Mouse (Mus musculus) hindbrain, embryonic 14.5 days (tissue): ENCODE data around the gene Arhgap17. TPM values are rescaled to one million over a fixed set of nuclear protein-coding genes. Genes with fewer than 3 reads are reported as not detected.

Experiments used
- ATAC-seq: fragments of 200-750 bp; cut with Nextera tagmentation; 2 replicates; pipeline ENCODE4 v1.8.0; 2017; ENCODE audit warnings: moderate number of reproducible peaks, mild to moderate bottlenecking, moderate TSS enrichment, moderate library complexity; ENCODE audit not compliant: low FRiP score
- DNase-seq: peaks from one replicate; pipeline ENCODE4 v3.0.0-alpha.2; 2015; ENCODE audit warnings: low spot score
- H3K27ac ChIP-seq: fragments of 300-500 bp; sonication (generic); 2 replicates; pipeline ENCODE4 v1.5.1; 2014; ENCODE audit warnings: mild to moderate bottlenecking, moderate library complexity
- H3K27me3 ChIP-seq: fragments of 300-500 bp; sonication (generic); 2 replicates; pipeline ENCODE4 v1.6.1; 2014; ENCODE audit warnings: mild to moderate bottlenecking, low read length, mixed read lengths; ENCODE audit not compliant: control insufficient read depth, insufficient read depth
- H3K36me3 ChIP-seq: fragments of 300-500 bp; sonication (generic); replicated peaks from 2 replicates; pipeline ENCODE4 v1.6.1; 2014; ENCODE audit not compliant: control insufficient read depth, insufficient read depth
- H3K4me1 ChIP-seq: fragments of 300-500 bp; sonication (generic); replicated peaks from 2 replicates; pipeline ENCODE4 v1.6.1; 2014; ENCODE audit warnings: antibody characterized with exemption, low read length, mixed read lengths; ENCODE audit not compliant: control insufficient read depth, insufficient read depth
- H3K4me2 ChIP-seq: fragments of 300-500 bp; sonication (generic); replicated peaks from 2 replicates; pipeline ENCODE4 v1.6.1; 2014; ENCODE audit warnings: mild to moderate bottlenecking, moderate library complexity
- H3K4me3 ChIP-seq: fragments of 300-500 bp; sonication (generic); replicated peaks from 2 replicates; pipeline ENCODE4 v1.5.1; 2014; ENCODE audit warnings: mild to moderate bottlenecking, low read length
- H3K9ac ChIP-seq: fragments of 300-500 bp; sonication (generic); 2 replicates; pipeline ENCODE4 v1.6.1; 2014
- H3K9me3 ChIP-seq: fragments of 300-500 bp; sonication (generic); 2 replicates; pipeline ENCODE4 v1.6.1; 2016; ENCODE audit warnings: low read length; ENCODE audit not compliant: control insufficient read depth
- WGBS: fragments of 180-500 bp; shearing (Covaris S2); extraction: QIAGEN DNeasy Blood & Tissue Kit; methylation state at CpG from one replicate; pipeline ENCODE4 v1.1.7; 2014; 5-methylcytosine and 5-hydroxymethylcytosine counted together
- polyA plus RNA-seq: library from polyadenylated mRNA; unstranded; fragments of >200 nt; fragmentation: Nextera tagmentation; extraction: Ambion mirVana; gene quantifications from 2 replicates; pipeline ENCODE4 v1.2.1, GENCODE M21; 2014

Gene Arhgap17
- polyA plus RNA-seq, 1 experiment from 2014 or later: 11.4 TPM

DNA sequence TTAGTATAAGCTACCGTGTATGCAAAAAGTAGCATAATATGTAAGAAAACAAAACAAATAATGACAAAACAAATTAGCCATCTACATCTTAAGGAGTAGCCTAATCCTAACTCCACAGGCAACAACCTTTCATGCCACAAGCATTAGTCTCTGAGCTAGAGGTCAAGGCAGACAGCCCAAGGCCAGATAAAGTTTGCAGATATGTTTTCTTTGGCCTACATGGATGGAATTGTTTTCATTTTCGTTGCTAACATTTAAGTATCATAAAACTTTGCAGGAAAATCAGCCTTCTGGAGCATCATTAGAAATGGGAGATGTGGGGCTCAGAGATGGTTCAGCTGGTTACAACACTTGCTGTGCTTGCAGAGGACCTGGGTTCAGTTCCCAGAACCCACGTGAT is 6.9 kb downstream of the Arhgap17 start:
- no peak for DNase-seq
- Histone ChIP-seq H3K4me1 (peaks cover 3% of the 10 kb centered on the region; the same call in 1 of the 2 replicates), H3K9ac (no peak overlapping the region), H3K4me2 (no peak overlapping the region), H3K27ac (no peak overlapping the region), H3K4me3 (no peak overlapping the region), H3K9me3 (no peaks in the 10 kb centered on the region), H3K36me3 (no peaks in the 10 kb centered on the region), H3K27me3 (no peaks in the 10 kb centered on the region)
- WGBS: 87% methylated on average over 3 of the region's 3 CpGs
- no peak for ATAC-seq

DNA sequence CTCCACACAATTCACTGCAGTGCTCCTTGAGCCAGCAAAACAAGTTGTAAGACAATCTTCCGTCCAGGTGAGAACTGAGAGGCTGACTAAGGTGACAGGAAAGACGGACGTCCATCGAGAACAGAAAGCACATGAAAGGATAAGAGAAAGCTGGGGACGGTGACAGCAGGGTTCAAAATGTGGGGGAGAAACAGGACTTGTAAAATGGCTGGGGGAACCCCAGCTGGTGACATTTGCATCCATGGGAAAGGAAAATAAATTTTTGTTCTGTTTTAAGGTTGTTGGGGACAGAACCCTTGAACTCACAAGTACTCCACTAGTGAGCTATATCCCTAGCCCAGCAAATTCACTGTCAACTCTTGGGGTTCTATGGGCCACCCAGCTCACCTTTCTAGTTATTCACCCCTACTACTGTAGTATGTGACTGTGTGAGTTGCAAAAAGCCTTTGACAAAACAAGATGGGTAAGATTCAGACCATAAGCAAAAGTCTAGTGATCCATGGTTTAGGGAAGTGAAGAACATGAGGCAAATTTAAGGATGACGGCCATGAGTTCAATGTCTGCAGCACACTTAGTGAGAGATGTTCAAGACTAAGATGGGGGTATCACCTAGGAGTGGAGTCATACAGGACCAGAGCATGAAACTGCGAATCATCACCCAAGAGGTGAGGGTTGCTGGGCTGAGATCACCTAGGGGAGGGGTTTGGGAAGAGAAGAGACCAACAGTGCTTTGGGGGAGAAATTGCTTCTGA is 8.3 kb downstream of the Arhgap17 start:
- 94% methylated on average over 7 of the region's 7 CpGs for WGBS

DNA sequence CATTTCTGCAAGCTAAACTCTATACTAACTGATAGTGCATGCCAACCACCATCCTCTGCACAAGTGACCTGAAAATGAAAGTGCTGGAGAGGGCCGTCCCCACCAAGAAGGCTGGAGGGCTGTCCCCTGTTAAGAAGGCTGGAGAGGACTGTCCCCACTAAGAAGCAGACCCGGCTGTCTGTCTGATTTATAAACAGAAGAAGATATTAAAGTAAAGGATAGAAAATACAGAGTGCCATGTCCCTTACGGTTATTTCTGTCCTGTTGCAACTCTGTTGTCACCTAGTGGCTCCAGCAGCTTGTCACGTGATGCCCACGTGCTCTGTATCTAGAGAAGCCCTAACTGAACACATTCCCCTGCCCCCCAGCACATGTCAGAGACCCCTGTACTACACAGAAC is 9.5 kb downstream of the Arhgap17 start:
- H3K36me3 ChIP-seq: no peaks in the 10 kb centered on the region
- H3K9ac ChIP-seq: no peak overlapping the region
- ATAC-seq: no peak
- no peak for DNase-seq
- no peaks in the 10 kb centered on the region for H3K27me3 ChIP-seq
- no peaks in the 10 kb centered on the region for H3K9me3 ChIP-seq
- no peak overlapping the region for H3K4me2 ChIP-seq
- 95% methylated on average over 5 of the region's 5 CpGs for WGBS
- H3K27ac ChIP-seq: no peak overlapping the region
- H3K4me1 ChIP-seq: no peaks in the 10 kb centered on the region
- no peak overlapping the region for H3K4me3 ChIP-seq

More for the DNA sequence above, 8.3 kb downstream of the Arhgap17 start:
- Histone ChIP-seq H3K4me3 (no peak overlapping the region), H3K27ac (no peak overlapping the region), H3K9ac (no peak overlapping the region), H3K9me3 (no peaks in the 10 kb centered on the region), H3K4me1 (no peaks in the 10 kb centered on the region), H3K4me2 (no peak overlapping the region), H3K36me3 (no peaks in the 10 kb centered on the region), H3K27me3 (no peaks in the 10 kb centered on the region)
- DNase-seq: no peak
- no peak for ATAC-seq

DNA sequence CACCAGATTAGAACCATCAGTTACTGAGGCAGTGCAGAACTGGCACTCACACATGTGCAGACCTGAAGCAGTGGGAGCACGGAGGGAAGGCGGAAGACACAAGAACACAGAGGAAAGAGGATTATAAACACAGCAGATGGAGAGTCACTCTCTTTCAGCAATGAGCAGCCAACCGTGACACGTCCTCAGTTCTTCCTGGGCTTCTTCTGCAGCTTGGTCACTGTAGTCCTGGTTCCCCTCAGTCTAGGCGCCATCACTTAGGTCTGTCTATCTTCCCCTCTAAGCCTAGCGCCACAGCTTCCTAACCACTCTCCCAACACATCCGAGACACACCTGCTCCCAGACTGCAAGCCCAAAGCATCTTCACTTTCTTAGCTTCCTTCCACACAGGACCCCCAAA is 10.6 kb downstream of the Arhgap17 start:
- no peak for ATAC-seq
- no peak overlapping the region for H3K27ac ChIP-seq
- H3K4me3 ChIP-seq: no peak overlapping the region
- no peak overlapping the region for H3K9ac ChIP-seq
- H3K36me3 ChIP-seq: no peaks in the 10 kb centered on the region
- no peak overlapping the region for H3K4me2 ChIP-seq
- no peaks in the 10 kb centered on the region for H3K4me1 ChIP-seq
- no peak for DNase-seq
- no peaks in the 10 kb centered on the region for H3K9me3 ChIP-seq
- 75% methylated on average over 7 of the region's 7 CpGs for WGBS
- no peaks in the 10 kb centered on the region for H3K27me3 ChIP-seq

DNA sequence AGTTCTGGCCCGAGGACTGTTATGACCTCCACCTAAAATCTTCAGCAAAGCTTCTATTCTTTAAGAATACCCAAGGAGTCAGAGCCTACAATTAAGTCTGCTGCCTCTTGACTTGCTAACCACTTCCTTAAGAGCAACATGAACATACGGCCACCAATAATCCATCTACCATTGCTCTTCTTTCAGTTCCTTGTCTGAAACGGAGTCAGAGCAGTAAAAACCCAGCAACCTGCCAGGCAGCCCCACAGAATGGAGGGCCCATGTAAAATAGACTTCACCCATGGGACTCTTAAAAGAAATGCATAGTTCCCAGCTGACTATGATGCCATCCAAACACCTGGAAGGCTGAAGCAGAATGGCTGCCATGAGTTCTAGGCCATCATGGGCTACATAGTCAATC is 13.6 kb downstream of the Arhgap17 start:
- WGBS: 93% methylated on average over 3 of the region's 3 CpGs
- DNase-seq (no peak), ATAC-seq (no peak)
- no peaks in the 10 kb centered on the region for H3K9me3 ChIP-seq
- H3K4me3 ChIP-seq: no peak overlapping the region
- no peaks in the 10 kb centered on the region for H3K27me3 ChIP-seq
- no peak overlapping the region for H3K27ac ChIP-seq
- H3K4me1 ChIP-seq: no peaks in the 10 kb centered on the region
- H3K9ac ChIP-seq: no peak overlapping the region
- no peak overlapping the region for H3K4me2 ChIP-seq
- H3K36me3 ChIP-seq: no peaks in the 10 kb centered on the region

DNA sequence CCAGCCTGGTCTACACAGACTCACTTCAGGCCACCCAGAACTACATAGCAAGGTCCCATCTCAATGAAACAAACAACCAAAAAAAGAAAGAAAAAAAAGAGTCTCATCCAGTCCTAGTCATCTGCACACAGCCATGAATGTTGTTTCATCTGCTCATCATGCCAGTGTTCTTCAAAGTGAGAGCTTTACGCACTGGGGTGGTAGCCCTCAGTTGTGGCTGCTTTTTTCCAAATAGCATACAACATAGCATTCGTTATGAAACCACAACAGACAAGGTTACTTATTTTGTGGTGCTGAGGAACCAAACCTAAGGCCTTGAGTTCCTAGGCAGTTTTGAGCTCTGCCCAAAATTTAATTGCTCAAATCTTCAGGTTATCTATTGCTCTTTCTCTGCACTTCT is 14.9 kb downstream of the Arhgap17 start:
- no peak overlapping the region for H3K9ac ChIP-seq
- no peaks in the 10 kb centered on the region for H3K27me3 ChIP-seq
- no peaks in the 10 kb centered on the region for H3K36me3 ChIP-seq
- no peak overlapping the region for H3K27ac ChIP-seq
- H3K9me3 ChIP-seq: no peaks in the 10 kb centered on the region
- 93% methylated on average over 2 of the region's 2 CpGs for WGBS
- H3K4me1 ChIP-seq: no peaks in the 10 kb centered on the region
- DNase-seq (no peak), ATAC-seq (no peak)
- H3K4me3 ChIP-seq: no peak overlapping the region
- H3K4me2 ChIP-seq: no peak overlapping the region

DNA sequence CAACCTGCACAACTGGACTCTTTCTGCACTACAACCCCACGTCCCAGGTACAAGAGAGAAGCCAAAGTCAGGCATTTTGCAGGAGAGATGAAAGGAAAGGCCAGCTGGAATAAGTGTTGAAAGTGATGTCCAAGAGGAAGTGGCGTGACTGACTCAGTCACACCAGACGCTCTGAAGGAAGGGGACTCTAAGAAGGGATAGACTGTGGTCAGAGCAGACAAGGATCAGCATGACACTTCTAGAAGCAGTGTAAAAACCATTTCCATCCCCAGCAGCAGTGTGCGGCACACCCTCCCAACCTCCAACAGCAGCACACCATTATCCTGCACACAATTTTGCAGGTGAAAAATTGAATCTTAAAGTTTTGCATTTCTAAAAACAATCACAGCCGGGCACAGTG is 15.3 kb downstream of the Arhgap17 start:
- Histone ChIP-seq H3K27me3 (no peaks in the 10 kb centered on the region), H3K27ac (no peak overlapping the region), H3K9ac (no peak overlapping the region), H3K4me3 (no peak overlapping the region), H3K4me2 (no peak overlapping the region), H3K9me3 (no peaks in the 10 kb centered on the region), H3K4me1 (no peaks in the 10 kb centered on the region), H3K36me3 (no peaks in the 10 kb centered on the region)
- WGBS: 92% methylated on average over 5 of the region's 5 CpGs
- DNase-seq (no peak), ATAC-seq (no peak)

DNA sequence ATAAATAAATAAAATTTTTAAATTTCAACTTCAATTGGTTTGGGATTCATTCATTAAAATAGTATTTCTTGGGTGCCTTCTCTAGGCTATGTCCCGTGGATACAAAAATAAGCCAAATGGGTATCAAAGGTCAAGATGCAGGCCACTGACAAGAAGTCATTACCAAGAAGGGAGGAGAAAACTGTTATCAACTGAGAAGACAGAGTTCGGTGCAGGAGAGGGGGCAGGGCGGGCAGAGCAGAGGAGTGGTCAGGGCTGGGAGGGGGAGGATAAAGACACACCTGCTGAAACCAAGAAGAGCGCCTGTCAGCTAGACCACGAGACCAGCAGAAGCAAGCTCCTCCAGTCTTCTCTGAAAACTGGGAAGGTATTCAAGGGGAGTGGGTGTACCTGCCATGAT is 15.8 kb downstream of the Arhgap17 start:
- Histone ChIP-seq H3K9ac (no peak overlapping the region), H3K36me3 (no peaks in the 10 kb centered on the region), H3K27me3 (no peaks in the 10 kb centered on the region), H3K4me3 (no peak overlapping the region), H3K4me2 (no peak overlapping the region), H3K27ac (no peak overlapping the region), H3K9me3 (no peaks in the 10 kb centered on the region), H3K4me1 (no peaks in the 10 kb centered on the region)
- ATAC-seq: no peak
- WGBS: 80% methylated on average over 5 of the region's 5 CpGs
- no peak for DNase-seq

DNA sequence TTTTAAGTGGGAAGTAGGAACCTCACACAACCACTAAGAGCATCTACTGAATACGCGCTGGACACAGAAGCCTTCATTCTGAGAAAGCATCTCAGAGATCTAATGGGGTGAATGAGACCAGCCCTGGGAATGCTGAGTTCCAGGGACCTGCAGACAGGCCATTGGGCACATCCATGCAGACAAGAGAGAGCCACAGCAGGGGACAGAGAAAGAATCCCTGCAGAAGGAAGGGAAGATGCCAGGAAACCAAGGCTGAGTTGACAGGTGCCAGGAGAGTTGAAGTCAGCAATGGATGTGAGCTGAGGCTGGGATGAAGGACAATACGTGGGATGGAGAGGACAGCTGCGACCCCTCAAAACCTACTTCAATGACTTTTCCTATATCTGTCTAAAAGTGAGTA is 16.6 kb downstream of the Arhgap17 start:
- Histone ChIP-seq H3K9me3 (no peaks in the 10 kb centered on the region), H3K27ac (no peak overlapping the region), H3K4me1 (no peaks in the 10 kb centered on the region), H3K4me3 (no peak overlapping the region), H3K4me2 (no peak overlapping the region), H3K9ac (no peak overlapping the region), H3K36me3 (no peaks in the 10 kb centered on the region), H3K27me3 (no peaks in the 10 kb centered on the region)
- ATAC-seq (no peak), DNase-seq (no peak)
- 94% methylated on average over 4 of the region's 4 CpGs for WGBS

DNA sequence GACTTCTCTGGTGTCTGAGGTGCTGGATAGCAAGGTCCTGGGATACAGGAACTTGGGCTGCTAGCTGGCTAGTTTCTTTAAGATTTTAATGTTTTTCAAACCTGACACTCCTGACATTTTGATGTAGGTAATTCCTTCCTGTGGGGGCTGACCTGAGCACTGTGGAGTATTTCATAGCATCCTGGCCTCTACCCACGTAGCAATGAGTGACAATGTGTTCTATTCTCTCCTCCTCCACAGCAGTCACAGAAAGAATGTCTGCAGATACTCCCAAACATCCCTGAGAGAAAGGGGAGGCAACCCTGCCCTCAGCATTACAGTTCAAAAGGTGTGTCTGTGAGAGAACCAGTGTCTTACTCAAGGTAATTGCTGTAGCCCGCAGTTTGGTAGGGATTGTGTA is 19.5 kb downstream of the Arhgap17 start:
- Histone ChIP-seq H3K27me3 (no peaks in the 10 kb centered on the region), H3K36me3 (no peaks in the 10 kb centered on the region), H3K9me3 (no peaks in the 10 kb centered on the region), H3K4me3 (no peak overlapping the region), H3K4me1 (no peaks in the 10 kb centered on the region), H3K27ac (no peak overlapping the region), H3K9ac (no peak overlapping the region), H3K4me2 (no peak overlapping the region)
- no peak for ATAC-seq
- DNase-seq: no peak
- 76% methylated on average over 2 of the region's 2 CpGs for WGBS
